Mouse (Mus musculus) midbrain, embryonic 16.5 days (tissue): ENCODE results near the gene Cd24a. TPM values are rescaled to one million over a fixed set of nuclear protein-coding genes. Genes with fewer than 3 reads are reported as not detected.

Source experiments
- ATAC-seq: fragments of 200-750 bp; cut with Nextera tagmentation; 2 replicates; pipeline ENCODE4 v1.8.0; 2017; ENCODE audit warnings: moderate TSS enrichment
- H3K27ac ChIP-seq: fragments of 300-500 bp; sonication (generic); 2 replicates; pipeline ENCODE4 v1.5.1; 2014; ENCODE audit warnings: mild to moderate bottlenecking, low read length, mixed read lengths
- H3K27me3 ChIP-seq: fragments of 300-500 bp; sonication (generic); 2 replicates; pipeline ENCODE4 v1.6.1; 2014; ENCODE audit warnings: low read depth, low read length, mixed read lengths; ENCODE audit not compliant: control insufficient read depth, insufficient read depth
- H3K36me3 ChIP-seq: fragments of 300-500 bp; sonication (generic); 2 replicates; pipeline ENCODE4 v1.6.1; 2014; ENCODE audit warnings: mild to moderate bottlenecking, low read length, moderate library complexity, mixed read lengths; ENCODE audit not compliant: control insufficient read depth, insufficient read depth
- H3K4me1 ChIP-seq: fragments of 300-500 bp; sonication (generic); 2 replicates; pipeline ENCODE4 v1.6.1; 2014; ENCODE audit warnings: mild to moderate bottlenecking, low read length, mixed read lengths; ENCODE audit not compliant: control insufficient read depth, insufficient read depth
- H3K4me2 ChIP-seq: fragments of 300-500 bp; sonication (generic); 2 replicates; pipeline ENCODE4 v1.6.1; 2014; ENCODE audit warnings: mild to moderate bottlenecking, low read length, mixed read lengths
- H3K4me3 ChIP-seq: fragments of 300-500 bp; sonication (generic); 2 replicates; pipeline ENCODE4 v1.5.1; 2014; ENCODE audit warnings: low read depth, mild to moderate bottlenecking, low read length, moderate library complexity, mixed read lengths
- H3K9ac ChIP-seq: fragments of 300-500 bp; sonication (generic); 2 replicates; pipeline ENCODE4 v1.6.1; 2014; ENCODE audit warnings: low read depth, low read length, mixed read lengths
- H3K9me3 ChIP-seq: fragments of 300-500 bp; sonication (generic); replicated peaks from 2 replicates; pipeline ENCODE4 v1.6.1; 2014; ENCODE audit warnings: mild to moderate bottlenecking, low read length, mixed read lengths; ENCODE audit not compliant: control insufficient read depth, poor library complexity, severe bottlenecking
- WGBS: fragments of 180-500 bp; shearing (Covaris S2); extraction: QIAGEN DNeasy Blood & Tissue Kit; methylation state at CpG from one replicate; pipeline ENCODE4 v1.1.7; 2014; 5-methylcytosine and 5-hydroxymethylcytosine counted together
- polyA plus RNA-seq: library from polyadenylated mRNA; unstranded; fragments of >200 nt; fragmentation: Nextera tagmentation; extraction: Ambion mirVana; gene quantifications from 2 replicates; pipeline ENCODE4 v1.2.1, GENCODE M21; 2015

Cd24a gene
- polyA plus RNA-seq, 1 experiment from 2014 or later, result 660 TPM

- H3K4me3 ChIP-seq, result no peak overlapping the region
- no peaks in the 10 kb centered on the region for H3K27me3 ChIP-seq
- no peak overlapping the region for H3K9ac ChIP-seq
- H3K9me3 ChIP-seq, result no peaks in the 10 kb centered on the region
- H3K36me3 ChIP-seq, result no peaks in the 10 kb centered on the region
- no peak overlapping the region for H3K27ac ChIP-seq
- 0 out of 2 replicates have a peak, but pooled peaks have one; percentile 42 for ATAC-seq
- WGBS, result 33% methylated on average over 3 of the region's 3 CpGs
- H3K4me1 ChIP-seq, result no peaks in the 10 kb centered on the region
- no peak overlapping the region for H3K4me2 ChIP-seq
Measured at GRCm38 (mm10) chr10:43551388-43551787, 26.7 kb upstream of the Cd24a start.

GRCm38 (mm10) chr10:43557630-43558165 lies 20.4 kb upstream of the Cd24a start:
- H3K36me3 ChIP-seq, result no peaks in the 10 kb centered on the region
- H3K27me3 ChIP-seq, result no peaks in the 10 kb centered on the region
- ATAC-seq, result no peak
- WGBS, result 93% methylated on average over 5 of the region's 5 CpGs
- H3K9ac ChIP-seq, result no peak overlapping the region
- no peaks in the 10 kb centered on the region for H3K4me1 ChIP-seq
- H3K4me2 ChIP-seq, result no peak overlapping the region
- H3K4me3 ChIP-seq, result no peak overlapping the region
- H3K27ac ChIP-seq, result no peak overlapping the region
- H3K9me3 ChIP-seq, result no peaks in the 10 kb centered on the region

- H3K36me3 ChIP-seq, result no peaks in the 10 kb centered on the region
- H3K9me3 ChIP-seq, result no peaks in the 10 kb centered on the region
Measured at GRCm38 (mm10) chr10:43559313-43559712, 18.8 kb upstream of the Cd24a start.

GRCm38 (mm10) chr10:43560765-43561164 lies 17.3 kb upstream of the Cd24a start:
- 48% methylated on average over 2 of the region's 2 CpGs for WGBS

More at GRCm38 (mm10) chr10:43559313-43559712, 18.8 kb upstream of the Cd24a start:
- ATAC-seq, result no peak
- Histone ChIP-seq H3K4me1 (no peaks in the 10 kb centered on the region), H3K9ac (no peak overlapping the region), H3K27me3 (no peaks in the 10 kb centered on the region), H3K27ac (no peak overlapping the region), H3K4me2 (no peak overlapping the region), H3K4me3 (no peak overlapping the region)
- 79% methylated on average over 11 of the region's 11 CpGs for WGBS

GRCm38 (mm10) chr10:43561311-43561710 lies 16.8 kb upstream of the Cd24a start:
- no peak overlapping the region for H3K9ac ChIP-seq
- no peaks in the 10 kb centered on the region for H3K9me3 ChIP-seq
- ATAC-seq, result no peak
- no peaks in the 10 kb centered on the region for H3K36me3 ChIP-seq
- no peak overlapping the region for H3K27ac ChIP-seq
- H3K27me3 ChIP-seq, result no peaks in the 10 kb centered on the region
- no peaks in the 10 kb centered on the region for H3K4me1 ChIP-seq
- H3K4me2 ChIP-seq, result no peak overlapping the region
- no peak overlapping the region for H3K4me3 ChIP-seq
- 94% methylated on average over 2 of the region's 2 CpGs for WGBS

More at GRCm38 (mm10) chr10:43560765-43561164, 17.3 kb upstream of the Cd24a start:
- H3K36me3 ChIP-seq, result no peaks in the 10 kb centered on the region
- ATAC-seq, result no peak
- no peaks in the 10 kb centered on the region for H3K27me3 ChIP-seq
- H3K9me3 ChIP-seq, result no peaks in the 10 kb centered on the region
- no peak overlapping the region for H3K4me2 ChIP-seq
- H3K9ac ChIP-seq, result no peak overlapping the region
- H3K4me3 ChIP-seq, result no peak overlapping the region
- H3K27ac ChIP-seq, result no peak overlapping the region
- no peaks in the 10 kb centered on the region for H3K4me1 ChIP-seq

GRCm38 (mm10) chr10:43574352-43574751 lies 3.7 kb upstream of the Cd24a start:
- H3K27ac ChIP-seq, result no peak overlapping the region
- 88% methylated on average over 2 of the region's 2 CpGs for WGBS
- peaks cover 7% of the 10 kb centered on the region for H3K4me1 ChIP-seq
- H3K4me2 ChIP-seq, result no peak overlapping the region
- no peaks in the 10 kb centered on the region for H3K36me3 ChIP-seq
- no peaks in the 10 kb centered on the region; the same call in 1 of the 2 replicates for H3K27me3 ChIP-seq
- H3K9ac ChIP-seq, result no peak overlapping the region
- ATAC-seq, result no peak
- H3K4me3 ChIP-seq, result no peak overlapping the region
- no peaks in the 10 kb centered on the region for H3K9me3 ChIP-seq

GRCm38 (mm10) chr10:43574956-43575355 lies 3.1 kb upstream of the Cd24a start:
- H3K27me3 ChIP-seq, result no peaks in the 10 kb centered on the region; the same call in 1 of the 2 replicates
- no peaks in the 10 kb centered on the region for H3K36me3 ChIP-seq
- no peaks in the 10 kb centered on the region for H3K9me3 ChIP-seq
- peaks cover 7% of the 10 kb centered on the region for H3K4me1 ChIP-seq
- no peak overlapping the region for H3K4me2 ChIP-seq
- no peak overlapping the region for H3K27ac ChIP-seq
- H3K4me3 ChIP-seq, result no peak overlapping the region
- WGBS, result 2% methylated on average over 3 of the region's 3 CpGs
- ATAC-seq, result no peak
- no peak overlapping the region for H3K9ac ChIP-seq

- ATAC-seq, result no peak
- H3K9ac ChIP-seq, result no peak overlapping the region; the same call in 1 of the 2 replicates
- H3K27ac ChIP-seq, result 0 out of 2 replicates have a peak overlapping the region, but pooled peaks have one; percentile 28
- H3K4me3 ChIP-seq, result peak overlapping the region; percentile 87
- 17% methylated on average over 19 of the region's 19 CpGs for WGBS
- H3K27me3 ChIP-seq, result no peaks in the 10 kb centered on the region; the same call in 1 of the 2 replicates
- H3K36me3 ChIP-seq, result no peaks in the 10 kb centered on the region
- H3K9me3 ChIP-seq, result no peaks in the 10 kb centered on the region
- H3K4me1 ChIP-seq, result peaks cover 7% of the 10 kb centered on the region
- H3K4me2 ChIP-seq, result peak overlapping the region; percentile 88
Measured at GRCm38 (mm10) chr10:43577299-43577996, 636 bp upstream of the Cd24a start.

- no peaks in the 10 kb centered on the region for H3K9me3 ChIP-seq
- peak overlapping the region; percentile 98 for H3K9ac ChIP-seq
- peak overlapping the region; percentile 87 for H3K4me3 ChIP-seq
- H3K4me1 ChIP-seq, result peaks cover 7% of the 10 kb centered on the region
- under 1% methylated on average over 32 of the region's 32 CpGs for WGBS
- peak; percentile 47 for ATAC-seq
- H3K36me3 ChIP-seq, result peaks cover 4% of the 10 kb centered on the region
- peak overlapping the region; percentile 88 for H3K4me2 ChIP-seq
- H3K27me3 ChIP-seq, result no peaks in the 10 kb centered on the region; the same call in 1 of the 2 replicates
- H3K27ac ChIP-seq, result peak overlapping the region; percentile 97
Measured at GRCm38 (mm10) chr10:43578366-43578753, 276 bp downstream of the Cd24a start.
